Mouse (Mus musculus) stomach, embryonic 15.5 days (tissue): ENCODE measurements around the gene Asb9. TPM values are rescaled to one million over a fixed set of nuclear protein-coding genes. Genes with fewer than 3 reads are reported as not detected.

Experiments
- ATAC-seq: fragments of 200-750 bp; cut with Nextera tagmentation; 2 replicates; pipeline ENCODE4 v1.8.0; 2017; ENCODE audit warnings: low read depth, moderate number of reproducible peaks, moderate TSS enrichment; ENCODE audit not compliant: insufficient read depth, low FRiP score
- H3K27ac ChIP-seq: fragments of 300-500 bp; sonication (generic); 2 replicates; pipeline ENCODE4 v1.5.1; 2015; ENCODE audit warnings: mild to moderate bottlenecking, inconsistent platforms
- H3K27me3 ChIP-seq: fragments of 300-500 bp; sonication (generic); replicated peaks from 2 replicates; pipeline ENCODE4 v1.6.1; 2015; ENCODE audit warnings: inconsistent platforms
- H3K36me3 ChIP-seq: fragments of 300-500 bp; sonication (generic); 2 replicates; pipeline ENCODE4 v1.6.1; 2015; ENCODE audit warnings: inconsistent platforms
- H3K4me1 ChIP-seq: fragments of 300-500 bp; sonication (generic); 2 replicates; pipeline ENCODE4 v1.6.1; 2015; ENCODE audit warnings: inconsistent platforms
- H3K4me2 ChIP-seq: fragments of 300-500 bp; sonication (generic); 2 replicates; pipeline ENCODE4 v1.6.1; 2015; ENCODE audit warnings: mild to moderate bottlenecking, inconsistent platforms
- H3K4me3 ChIP-seq: fragments of 300-500 bp; sonication (generic); replicated peaks from 2 replicates; pipeline ENCODE4 v1.5.1; 2015; ENCODE audit warnings: inconsistent platforms
- H3K9ac ChIP-seq: fragments of 300-500 bp; sonication (generic); 2 replicates; pipeline ENCODE4 v1.6.1; 2015; ENCODE audit warnings: inconsistent platforms
- H3K9me3 ChIP-seq: fragments of 300-500 bp; sonication (generic); 2 replicates; pipeline ENCODE4 v1.6.1; 2016; ENCODE audit warnings: inconsistent platforms
- WGBS: fragments of 180-500 bp; shearing (Covaris S2); methylation state at CpG from one replicate; pipeline ENCODE4 v1.1.7; 2015; 5-methylcytosine and 5-hydroxymethylcytosine counted together
- polyA plus RNA-seq: library from polyadenylated mRNA; unstranded; fragments of >200 nt; fragmentation: Nextera tagmentation; extraction: Ambion mirVana; gene quantifications from 2 replicates; pipeline ENCODE4 v1.2.1, GENCODE M21; 2015

The Asb9 gene
- not detected in 2 replicates for polyA plus RNA-seq

DNA sequence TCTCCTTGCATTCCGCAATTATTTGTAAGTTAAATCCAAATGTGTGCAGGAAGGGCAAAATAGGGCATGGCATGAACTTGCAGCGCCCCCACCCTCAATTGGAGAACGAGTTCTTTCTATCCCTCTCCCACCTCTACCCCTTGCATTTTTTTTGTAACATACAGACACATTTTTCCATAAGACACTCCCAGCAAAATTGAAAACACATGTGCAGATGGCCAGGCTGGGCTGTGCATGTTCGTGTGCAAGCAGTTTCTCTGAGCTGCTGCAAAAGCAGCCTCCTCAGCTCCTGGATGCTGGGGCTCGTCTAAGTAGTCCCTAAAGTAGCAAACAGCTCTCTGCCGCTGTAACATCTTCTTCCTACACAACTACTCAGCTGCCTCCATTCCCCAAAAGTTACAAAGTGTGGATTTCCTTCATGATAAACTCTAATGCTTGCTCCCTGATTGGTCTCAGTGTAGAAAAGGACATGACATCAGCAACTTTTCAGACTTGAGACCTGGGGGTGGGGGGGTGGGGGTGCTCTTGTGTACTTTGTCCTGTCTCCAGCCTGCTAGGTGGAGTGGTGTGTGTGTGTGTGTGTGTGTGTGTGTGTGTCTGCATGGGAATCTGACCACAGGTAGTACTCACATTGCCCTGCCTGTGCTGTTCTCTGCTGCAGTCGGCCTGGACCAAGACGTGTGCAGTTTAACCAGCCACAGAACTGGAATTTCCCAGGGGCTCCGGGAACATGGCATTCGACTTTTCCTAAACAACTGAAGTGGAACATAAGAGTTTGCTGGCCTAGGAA is at the start of gene Asb9:
Gene Asb9, plus strand, starts transcription at position 619 of the 790 bp plus-strand sequence.
- H3K9me3 ChIP-seq = no peaks in the 10 kb centered on the region
- ATAC-seq = no peak

DNA sequence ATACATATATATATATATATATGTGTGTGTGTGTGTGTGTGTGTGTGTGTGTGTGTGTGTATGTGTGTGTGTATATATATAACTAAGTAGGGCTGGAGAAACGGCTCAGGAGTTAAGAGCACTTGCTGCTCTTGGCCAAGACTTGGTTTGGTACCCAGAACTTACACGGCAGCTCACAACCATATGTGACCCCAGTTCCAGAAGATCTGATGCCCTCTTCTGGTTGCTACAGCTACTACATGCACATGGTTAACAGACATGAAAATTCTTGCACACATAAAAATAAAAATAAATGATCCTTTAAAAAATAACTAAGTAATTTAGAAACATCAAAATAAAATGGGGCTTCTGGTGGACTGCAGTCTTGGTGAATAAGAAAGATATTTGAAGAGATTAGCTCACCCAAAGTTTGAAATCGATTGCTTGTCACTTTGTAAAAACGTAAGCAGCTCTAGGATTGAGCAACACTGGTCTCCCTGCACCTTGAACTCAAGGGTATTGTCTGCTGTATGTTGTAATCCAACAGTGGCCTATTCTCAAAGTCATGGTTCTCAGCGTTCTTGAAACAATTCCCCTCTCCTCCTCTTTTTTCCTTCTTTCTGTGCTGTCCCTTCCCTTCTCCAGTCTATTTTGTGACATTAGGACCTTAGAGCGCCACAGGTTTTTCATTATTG is 46.8 kb upstream of the Asb9 start:
- Histone ChIP-seq H3K27ac (no peak overlapping the region), H3K27me3 (no peaks in the 10 kb centered on the region), H3K9me3 (no peaks in the 10 kb centered on the region), H3K36me3 (no peaks in the 10 kb centered on the region), H3K9ac (no peak overlapping the region), H3K4me3 (no peak overlapping the region), H3K4me2 (no peak overlapping the region), H3K4me1 (no peaks in the 10 kb centered on the region)
- ATAC-seq = no peak
- 67% methylated on average over 6 of the region's 6 CpGs for WGBS

More for the DNA sequence above, at the start of gene Asb9:
- Histone ChIP-seq H3K27me3 (no peaks in the 10 kb centered on the region), H3K4me3 (no peak within 1 kb of the TSS), H3K4me2 (no peak within 1 kb of the TSS), H3K36me3 (no peaks in the 10 kb centered on the region), H3K27ac (no peak within 1 kb of the TSS), H3K9ac (no peak within 1 kb of the TSS), H3K4me1 (no peaks in the 10 kb centered on the region)
- WGBS = 70% methylated on average over 10 of the region's 10 CpGs

DNA sequence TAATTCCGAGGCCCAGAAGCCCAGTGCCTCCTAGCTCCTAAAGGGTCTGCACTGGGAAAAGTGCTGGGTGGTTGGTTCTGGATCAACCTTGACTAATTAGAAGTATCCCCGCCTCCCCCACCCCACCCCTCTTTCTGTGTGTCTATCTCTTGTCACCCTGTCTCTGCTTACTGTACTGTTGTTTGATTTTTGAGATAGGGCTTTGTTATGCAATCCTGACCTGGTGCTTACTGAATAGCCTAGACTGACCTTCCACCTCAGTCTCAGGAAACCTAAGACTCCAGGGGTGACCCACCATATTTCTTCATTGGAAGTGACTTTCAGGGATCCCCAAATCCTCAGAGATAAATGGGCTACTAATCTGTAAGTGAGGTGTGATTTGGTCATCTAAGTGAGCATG is 3.9 kb upstream of the Asb9 start:
- no peak for ATAC-seq
- Histone ChIP-seq H3K4me3 (no peak overlapping the region), H3K36me3 (no peaks in the 10 kb centered on the region), H3K9ac (no peak overlapping the region), H3K27ac (no peak overlapping the region), H3K9me3 (no peaks in the 10 kb centered on the region), H3K4me1 (no peaks in the 10 kb centered on the region), H3K27me3 (no peaks in the 10 kb centered on the region), H3K4me2 (no peak overlapping the region)
- 64% methylated on average over 2 of the region's 2 CpGs for WGBS

GRCm38 (mm10) chrX:164507068-164507467 is 941 bp downstream of the Asb9 start:
- no peaks in the 10 kb centered on the region for H3K36me3 ChIP-seq
- H3K4me1 ChIP-seq = no peaks in the 10 kb centered on the region
- H3K4me3 ChIP-seq = no peak overlapping the region
- no peak overlapping the region for H3K4me2 ChIP-seq
- no peaks in the 10 kb centered on the region for H3K27me3 ChIP-seq
- WGBS = 82% methylated on average over 4 of the region's 4 CpGs
- H3K9me3 ChIP-seq = no peaks in the 10 kb centered on the region
- H3K9ac ChIP-seq = no peak overlapping the region
- H3K27ac ChIP-seq = no peak overlapping the region
- ATAC-seq = no peak

DNA sequence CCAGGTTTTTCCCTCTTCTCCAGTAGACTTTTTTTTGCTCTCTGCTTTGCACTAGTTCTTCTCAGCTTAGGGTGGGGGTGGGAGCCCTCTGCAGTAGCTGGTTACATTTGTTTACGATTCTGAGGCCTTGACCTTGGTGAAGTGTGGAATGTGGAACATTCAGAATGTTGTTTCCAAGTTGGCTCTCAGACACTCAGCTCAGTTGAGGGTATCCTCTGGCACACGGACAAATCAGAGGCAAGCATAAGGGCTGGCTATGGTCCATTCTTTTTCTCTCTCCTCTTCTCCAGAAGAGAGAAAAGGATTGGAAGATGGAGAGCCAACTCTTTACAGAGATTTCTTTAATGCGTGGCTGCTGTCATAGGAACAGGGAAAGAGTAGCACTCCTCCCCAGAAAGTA is 2.6 kb downstream of the Asb9 start:
- no peak for ATAC-seq
- H3K4me2 ChIP-seq = no peak overlapping the region
- no peak overlapping the region for H3K9ac ChIP-seq
- no peaks in the 10 kb centered on the region for H3K4me1 ChIP-seq
- no peaks in the 10 kb centered on the region for H3K27me3 ChIP-seq
- H3K36me3 ChIP-seq = no peaks in the 10 kb centered on the region
- no peaks in the 10 kb centered on the region for H3K9me3 ChIP-seq
- no peak overlapping the region for H3K27ac ChIP-seq
- 36% methylated on average over 3 of the region's 3 CpGs for WGBS
- H3K4me3 ChIP-seq = no peak overlapping the region

DNA sequence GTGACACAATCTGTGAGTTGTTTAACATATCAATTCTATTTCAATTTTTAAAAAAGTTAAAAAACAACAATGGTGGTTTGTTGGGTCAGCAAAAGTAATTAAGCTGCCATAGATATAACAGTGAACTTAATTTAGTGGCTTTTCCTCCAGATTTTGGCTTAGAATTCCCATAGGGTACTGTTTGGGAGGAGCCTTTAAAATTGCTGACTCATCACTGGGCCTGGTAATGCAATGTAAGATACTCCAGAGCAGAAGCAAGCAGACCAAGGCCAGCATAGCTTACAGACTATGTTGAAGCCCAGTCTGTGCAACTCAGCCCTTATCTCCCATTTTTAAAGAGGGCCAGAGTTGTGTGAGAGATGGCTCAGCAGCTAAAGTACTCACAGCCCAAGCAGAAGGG is 16.0 kb downstream of the Asb9 start:
- Histone ChIP-seq H3K4me1 (no peaks in the 10 kb centered on the region), H3K4me2 (no peak overlapping the region), H3K9ac (no peak overlapping the region), H3K36me3 (no peaks in the 10 kb centered on the region), H3K27ac (no peak overlapping the region), H3K27me3 (no peaks in the 10 kb centered on the region), H3K9me3 (no peaks in the 10 kb centered on the region), H3K4me3 (no peak overlapping the region)
- no peak for ATAC-seq

GRCm38 (mm10) chrX:164526566-164526965 is 20.4 kb downstream of the Asb9 start:
- Histone ChIP-seq H3K4me2 (no peak overlapping the region), H3K4me3 (no peak overlapping the region), H3K27me3 (no peaks in the 10 kb centered on the region), H3K4me1 (no peaks in the 10 kb centered on the region), H3K9ac (no peak overlapping the region), H3K36me3 (no peaks in the 10 kb centered on the region), H3K9me3 (no peaks in the 10 kb centered on the region), H3K27ac (no peak overlapping the region)
- ATAC-seq = no peak
- 32% methylated on average over 1 of the region's 1 CpGs for WGBS

DNA sequence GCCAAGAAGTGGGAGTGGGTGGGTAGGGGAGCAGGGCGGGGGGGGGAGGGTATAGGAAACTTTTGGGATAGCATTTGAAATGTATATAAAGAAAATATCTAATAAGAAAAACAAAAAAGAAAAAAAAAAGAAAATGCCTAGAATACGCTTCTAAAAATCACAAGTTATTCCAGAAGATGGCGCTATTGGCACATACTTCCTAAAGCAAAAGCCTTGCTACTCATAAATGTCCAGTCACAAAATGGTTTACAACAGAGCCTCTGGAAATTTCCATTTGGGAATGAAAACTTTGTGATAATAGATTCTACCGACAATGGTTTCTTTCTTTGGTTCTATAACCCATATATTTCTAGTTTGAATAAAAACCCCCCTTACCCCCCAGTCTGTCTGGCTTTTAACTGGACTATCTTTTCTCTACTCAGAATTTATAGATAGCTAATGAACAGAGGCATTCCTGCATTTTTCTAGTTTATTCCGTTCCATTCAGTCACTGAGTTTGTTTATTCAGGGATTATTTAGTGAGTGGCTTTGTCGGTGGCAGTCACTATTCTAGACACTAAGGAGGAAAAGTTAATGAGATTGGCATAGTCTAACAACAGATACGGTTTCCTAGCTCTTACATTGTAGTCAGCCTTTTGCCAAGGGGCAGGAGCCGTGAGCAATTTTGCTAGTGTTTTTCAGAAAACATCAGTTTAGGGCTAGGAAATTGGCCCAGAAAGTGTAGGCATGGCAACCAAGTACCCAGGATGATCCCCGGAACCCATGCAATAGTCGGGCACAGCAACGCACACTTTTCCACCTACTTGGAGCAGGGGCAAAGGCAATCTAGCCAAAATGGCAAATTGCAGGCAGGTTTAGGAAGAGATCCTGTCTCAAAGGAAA is 35.5 kb downstream of the Asb9 start:
- WGBS = 49% methylated on average over 10 of the region's 11 CpGs
- Histone ChIP-seq H3K9ac (no peak overlapping the region), H3K27me3 (no peaks in the 10 kb centered on the region), H3K4me2 (no peak overlapping the region), H3K4me3 (no peak overlapping the region), H3K36me3 (no peaks in the 10 kb centered on the region), H3K4me1 (no peaks in the 10 kb centered on the region), H3K9me3 (no peaks in the 10 kb centered on the region), H3K27ac (no peak overlapping the region)
- ATAC-seq = no peak

DNA sequence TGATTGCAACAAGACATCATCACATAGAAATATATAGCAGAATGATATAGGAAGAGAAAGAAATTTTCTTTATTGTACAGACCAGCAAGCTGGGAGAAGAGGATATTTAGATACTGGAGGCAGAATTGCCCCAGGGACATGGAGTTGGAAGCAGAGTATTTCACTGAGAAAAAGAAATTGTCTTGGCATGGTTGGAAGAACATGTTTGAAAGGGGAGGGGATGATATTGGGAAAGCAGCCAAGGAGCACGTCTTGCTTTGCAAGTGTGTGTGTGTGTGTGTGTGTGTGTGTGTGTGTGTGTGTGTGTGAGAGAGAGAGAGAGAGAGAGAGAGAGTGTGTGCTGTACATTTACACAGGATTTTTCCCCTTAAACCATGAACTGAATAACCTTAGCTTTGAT is 64.1 kb downstream of the Asb9 start:
- no peak overlapping the region for H3K4me2 ChIP-seq
- WGBS = 33% methylated on average over 1 of the region's 1 CpGs

GRCm38 (mm10) chrX:164576967-164577366 is 70.8 kb downstream of the Asb9 start:
- no peak overlapping the region for H3K4me3 ChIP-seq
- H3K4me2 ChIP-seq = no peak overlapping the region
- H3K4me1 ChIP-seq = no peaks in the 10 kb centered on the region
- no peak overlapping the region for H3K9ac ChIP-seq
- no peaks in the 10 kb centered on the region for H3K27me3 ChIP-seq
- H3K36me3 ChIP-seq = no peaks in the 10 kb centered on the region
- no peaks in the 10 kb centered on the region for H3K9me3 ChIP-seq
- no peak for ATAC-seq
- 73% methylated on average over 3 of the region's 3 CpGs for WGBS
- H3K27ac ChIP-seq = no peak overlapping the region

More for the DNA sequence above, 64.1 kb downstream of the Asb9 start:
- no peak overlapping the region for H3K4me3 ChIP-seq
- no peaks in the 10 kb centered on the region for H3K36me3 ChIP-seq
- no peak for ATAC-seq
- no peak overlapping the region for H3K9ac ChIP-seq
- H3K4me1 ChIP-seq = no peaks in the 10 kb centered on the region
- no peaks in the 10 kb centered on the region for H3K27me3 ChIP-seq
- no peaks in the 10 kb centered on the region for H3K9me3 ChIP-seq
- no peak overlapping the region for H3K27ac ChIP-seq
